Mouse (Mus musculus): ENCODE data around the gene Usp26.

Usp26 gene

GRCm38 (mm10) chrX:51801133-51801532 is at the start of gene Usp26:
Usp26 (minus strand) TSS chrX:51801233.
- DNase-seq = no peak

- no peak for DNase-seq
Observed at GRCm38 (mm10) chrX:51814466-51815247, 13.6 kb upstream of the Usp26 start.

GRCm38 (mm10) chrX:51767457-51767856 is 33.6 kb downstream of the Usp26 start:
- peak; percentile 0 for DNase-seq

GRCm38 (mm10) chrX:51736450-51736849 is 64.6 kb downstream of the Usp26 start:
- DNase-seq = peak; percentile 19

GRCm38 (mm10) chrX:51714086-51714745 is 86.8 kb downstream of the Usp26 start:
- no peak for DNase-seq

GRCm38 (mm10) chrX:51712996-51713395 is 88.0 kb downstream of the Usp26 start:
- DNase-seq = no peak
